Mouse (Mus musculus) limb, embryonic 11.5 days (tissue): Measurements from ENCODE around the gene Epn1. TPM values are rescaled to one million over a fixed set of nuclear protein-coding genes. Genes with fewer than 3 reads are reported as not detected.

Source experiments
- ATAC-seq: fragments of 200-750 bp; cut with Nextera tagmentation; 2 replicates; pipeline ENCODE4 v1.8.0; 2017; ENCODE audit warnings: low read depth; ENCODE audit not compliant: insufficient number of reproducible peaks, low FRiP score, low TSS enrichment
- DNase-seq: peaks from one replicate; pipeline ENCODE4 v3.0.0-alpha.2; 2015; ENCODE audit warnings: low spot score
- H3K27ac ChIP-seq: fragments of 300-500 bp; sonication (generic); replicated peaks from 2 replicates; pipeline ENCODE4 v1.5.1; 2014; ENCODE audit warnings: low read depth, mild to moderate bottlenecking, low read length
- H3K27me3 ChIP-seq: fragments of 300-500 bp; sonication (generic); 2 replicates; pipeline ENCODE4 v1.6.1; 2014; ENCODE audit warnings: mild to moderate bottlenecking, low read length, mixed read lengths; ENCODE audit not compliant: control insufficient read depth, insufficient read depth
- H3K36me3 ChIP-seq: fragments of 300-500 bp; sonication (generic); 2 replicates; pipeline ENCODE4 v1.6.1; 2014; ENCODE audit warnings: mild to moderate bottlenecking, low read length, moderate library complexity, mixed read lengths; ENCODE audit not compliant: control insufficient read depth, insufficient read depth
- H3K4me1 ChIP-seq: fragments of 300-500 bp; sonication (generic); 2 replicates; pipeline ENCODE4 v1.6.1; 2014; ENCODE audit warnings: low read length, mixed read lengths; ENCODE audit not compliant: control insufficient read depth, insufficient read depth
- H3K4me2 ChIP-seq: fragments of 300-500 bp; sonication (generic); 2 replicates; pipeline ENCODE4 v1.6.1; 2014; ENCODE audit warnings: low read depth, mild to moderate bottlenecking, moderate library complexity; ENCODE audit not compliant: severe bottlenecking
- H3K4me3 ChIP-seq: fragments of 300-500 bp; sonication (generic); 2 replicates; pipeline ENCODE4 v1.5.1; 2014; ENCODE audit warnings: low read depth, low read length
- H3K9ac ChIP-seq: fragments of 300-500 bp; sonication (generic); 2 replicates; pipeline ENCODE4 v1.6.1; 2014; ENCODE audit warnings: mild to moderate bottlenecking, low read length
- H3K9me3 ChIP-seq: fragments of 300-500 bp; sonication (generic); 2 replicates; pipeline ENCODE4 v1.6.1; 2016; ENCODE audit warnings: low read length; ENCODE audit not compliant: control insufficient read depth
- WGBS: fragments of 180-500 bp; shearing (Covaris S2); extraction: QIAGEN DNeasy Blood & Tissue Kit; methylation state at CpG from one replicate; pipeline ENCODE4 v1.1.7; 2014; 5-methylcytosine and 5-hydroxymethylcytosine counted together
- polyA plus RNA-seq: library from polyadenylated mRNA; unstranded; fragments of >200 nt; fragmentation: Nextera tagmentation; extraction: Ambion mirVana; gene quantifications from 2 replicates; pipeline ENCODE4 v1.2.1, GENCODE M21; 2014

Gene Epn1
- polyA plus RNA-seq, 1 experiment from 2014 or later, result 62.2 TPM

GRCm38 (mm10) chr7:5092381-5092780, 12.3 kb downstream of the Epn1 start:
- ATAC-seq (no peak), DNase-seq (no peak)
- no peak overlapping the region for H3K9ac ChIP-seq
- no peaks in the 10 kb centered on the region; the same call in 1 of the 2 replicates for H3K9me3 ChIP-seq
- H3K4me1 ChIP-seq, result no peaks in the 10 kb centered on the region
- peaks cover 29% of the 10 kb centered on the region for H3K36me3 ChIP-seq
- H3K27me3 ChIP-seq, result no peaks in the 10 kb centered on the region
- WGBS, result 82% methylated on average over 6 of the region's 6 CpGs
- H3K4me2 ChIP-seq, result no peak overlapping the region
- H3K27ac ChIP-seq, result no peak overlapping the region
- no peak overlapping the region for H3K4me3 ChIP-seq

DNA sequence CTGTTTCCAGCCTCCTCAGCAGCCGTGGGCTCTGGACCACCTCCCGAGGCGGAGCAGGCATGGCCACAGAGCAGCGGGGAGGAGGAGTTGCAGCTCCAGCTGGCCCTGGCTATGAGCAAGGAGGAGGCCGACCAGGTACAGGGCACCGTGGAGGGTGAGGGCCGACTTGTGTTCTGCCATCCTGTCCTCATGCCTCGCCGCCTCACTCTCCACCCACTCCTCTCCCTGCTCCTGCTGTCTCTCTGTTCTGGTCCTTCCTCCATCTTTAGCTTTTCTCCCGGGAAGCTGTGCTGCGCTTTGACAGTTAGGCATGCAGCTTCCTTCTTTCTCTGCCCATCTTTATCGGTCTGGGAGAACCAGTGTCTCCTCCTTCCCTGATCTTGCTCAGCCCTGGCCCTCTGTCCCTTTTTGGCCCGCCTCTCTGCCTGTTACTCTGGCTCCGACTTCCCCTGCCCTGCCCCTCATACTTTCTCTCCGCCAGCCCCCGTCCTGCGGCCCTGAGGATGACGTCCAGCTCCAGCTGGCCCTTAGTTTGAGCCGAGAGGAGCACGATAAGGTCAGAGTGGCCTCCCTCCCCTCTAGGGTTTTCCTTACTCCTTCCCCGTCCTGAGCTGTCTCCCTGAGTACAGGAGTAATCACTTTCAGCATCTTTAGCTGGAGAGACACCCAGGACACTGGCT, 12.9 kb downstream of the Epn1 start:
- Histone ChIP-seq H3K4me2 (no peak overlapping the region), H3K9ac (no peak overlapping the region), H3K4me1 (no peaks in the 10 kb centered on the region), H3K4me3 (no peak overlapping the region), H3K27me3 (no peaks in the 10 kb centered on the region), H3K9me3 (no peaks in the 10 kb centered on the region; the same call in 1 of the 2 replicates), H3K27ac (no peak overlapping the region), H3K36me3 (peaks cover 33% of the 10 kb centered on the region)
- DNase-seq (no peak), ATAC-seq (no peak)
- 86% methylated on average over 20 of the region's 21 CpGs for WGBS

DNA sequence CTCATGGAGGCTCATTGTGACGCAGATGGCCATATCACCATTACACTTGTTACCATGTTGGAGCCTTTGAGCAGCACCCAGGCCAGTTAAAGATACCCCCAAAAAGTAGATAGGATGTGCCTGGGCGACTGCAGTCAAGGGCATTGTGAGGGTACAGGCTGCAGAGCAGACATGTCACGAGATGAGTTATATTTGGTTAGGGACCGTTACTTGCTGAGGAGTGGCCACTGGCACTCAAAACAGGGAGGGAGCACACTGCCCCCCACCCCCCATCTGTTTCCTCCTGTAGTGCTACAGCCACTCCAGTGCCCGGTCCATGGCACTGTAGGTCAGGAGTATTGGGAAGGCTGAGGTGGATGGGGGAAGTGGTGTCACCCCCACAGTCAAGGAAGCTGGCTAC, 18.7 kb downstream of the Epn1 start:
- no peak for DNase-seq
- peaks cover 32% of the 10 kb centered on the region for H3K36me3 ChIP-seq
- no peak overlapping the region for H3K9ac ChIP-seq
- no peak for ATAC-seq
- H3K4me1 ChIP-seq, result no peaks in the 10 kb centered on the region
- no peaks in the 10 kb centered on the region; the same call in 1 of the 2 replicates for H3K9me3 ChIP-seq
- no peak overlapping the region for H3K4me2 ChIP-seq
- H3K27me3 ChIP-seq, result no peaks in the 10 kb centered on the region
- H3K4me3 ChIP-seq, result no peak overlapping the region
- WGBS, result 92% methylated on average over 5 of the region's 5 CpGs
- H3K27ac ChIP-seq, result no peak overlapping the region

DNA sequence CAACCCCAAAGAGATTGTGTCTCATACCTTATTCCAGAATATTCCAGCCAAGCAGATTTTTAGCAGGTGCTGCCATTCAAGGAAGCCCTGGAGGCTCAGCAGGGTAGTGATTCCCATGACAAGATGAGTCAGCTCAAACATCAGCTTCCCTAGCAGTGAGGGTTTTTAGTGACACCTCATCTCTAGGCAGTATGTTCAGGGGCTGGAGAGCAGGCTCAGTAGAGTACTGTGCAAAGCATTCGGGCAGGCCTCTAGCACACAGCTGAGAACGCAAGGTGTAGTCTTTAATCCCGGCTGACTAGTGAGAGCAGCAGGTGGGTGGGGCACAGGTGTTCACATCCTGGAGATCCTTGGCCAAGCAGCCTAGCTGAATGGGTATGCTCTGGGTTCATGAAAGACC, 19.8 kb downstream of the Epn1 start:
- no peak for DNase-seq
- no peaks in the 10 kb centered on the region for H3K4me1 ChIP-seq
- no peak overlapping the region for H3K9ac ChIP-seq
- H3K27me3 ChIP-seq, result no peaks in the 10 kb centered on the region
- ATAC-seq, result no peak
- WGBS, result 86% methylated on average over 3 of the region's 3 CpGs
- H3K4me2 ChIP-seq, result no peak overlapping the region
- H3K9me3 ChIP-seq, result no peaks in the 10 kb centered on the region; the same call in 1 of the 2 replicates
- no peak overlapping the region for H3K4me3 ChIP-seq
- peaks cover 26% of the 10 kb centered on the region for H3K36me3 ChIP-seq
- H3K27ac ChIP-seq, result no peak overlapping the region

DNA sequence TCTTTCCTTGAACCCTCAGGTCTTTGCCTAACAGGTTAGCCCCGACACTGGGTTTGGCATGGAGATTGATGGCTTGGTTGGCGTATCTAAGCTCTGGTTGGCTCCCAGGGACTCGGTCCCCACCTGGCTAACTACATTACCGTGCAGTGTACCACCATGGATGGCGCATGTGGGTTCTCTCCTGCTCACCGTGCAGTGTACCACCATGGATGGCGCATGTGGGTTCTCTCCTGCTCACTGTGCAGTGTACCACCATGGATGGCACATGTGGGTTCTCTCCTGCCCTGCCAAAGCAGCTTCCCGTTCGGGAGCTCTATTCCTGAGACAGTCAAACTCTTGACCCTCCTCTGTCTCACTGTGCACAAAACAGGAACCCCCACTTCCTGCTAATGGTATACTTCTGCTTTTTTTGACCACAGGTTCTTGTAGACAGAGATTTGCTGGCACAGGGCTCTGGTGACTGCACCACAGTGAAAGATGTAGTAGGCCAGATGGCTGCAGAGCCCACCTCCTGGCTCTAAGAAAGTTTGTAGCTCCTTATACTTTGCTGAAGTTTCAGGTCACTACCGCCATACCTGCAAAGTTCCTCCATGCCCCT, 21.1 kb downstream of the Epn1 start:
- H3K27me3 ChIP-seq, result no peaks in the 10 kb centered on the region
- ATAC-seq (no peak), DNase-seq (no peak)
- H3K9me3 ChIP-seq, result no peaks in the 10 kb centered on the region
- H3K4me2 ChIP-seq, result no peak overlapping the region
- no peak overlapping the region for H3K9ac ChIP-seq
- H3K4me3 ChIP-seq, result no peak overlapping the region
- H3K27ac ChIP-seq, result no peak overlapping the region
- H3K4me1 ChIP-seq, result no peaks in the 10 kb centered on the region
- H3K36me3 ChIP-seq, result peaks cover 13% of the 10 kb centered on the region
- WGBS, result 89% methylated on average over 10 of the region's 10 CpGs

DNA sequence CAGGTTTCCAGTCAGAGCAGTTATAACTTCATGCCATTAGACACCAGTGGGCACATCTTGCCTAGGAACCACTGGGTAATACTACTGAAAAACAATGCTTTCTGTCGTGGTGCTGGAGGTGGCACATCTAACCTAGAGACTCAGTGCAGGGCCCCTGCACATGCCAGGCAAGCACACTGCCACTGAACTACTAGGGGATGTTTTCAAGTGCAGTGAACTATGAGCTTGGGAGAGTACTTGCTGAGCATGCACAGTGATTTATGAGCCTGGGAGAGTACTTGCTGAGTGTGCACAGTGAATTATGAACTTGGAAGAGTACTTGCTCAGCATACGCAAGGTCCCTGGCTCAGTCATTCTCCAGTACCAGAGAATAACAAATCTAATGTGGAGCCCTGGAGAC, 22.5 kb downstream of the Epn1 start:
- 84% methylated on average over 2 of the region's 2 CpGs for WGBS
- no peaks in the 10 kb centered on the region for H3K9me3 ChIP-seq

GRCm38 (mm10) chr7:5108272-5108671, 28.2 kb downstream of the Epn1 start:
- Histone ChIP-seq H3K27ac (no peak overlapping the region), H3K27me3 (no peaks in the 10 kb centered on the region), H3K9ac (no peak overlapping the region), H3K4me1 (no peaks in the 10 kb centered on the region), H3K36me3 (no peaks in the 10 kb centered on the region), H3K4me3 (no peak overlapping the region), H3K9me3 (no peaks in the 10 kb centered on the region), H3K4me2 (no peak overlapping the region)
- ATAC-seq (no peak), DNase-seq (no peak)
- 86% methylated on average over 4 of the region's 4 CpGs for WGBS

More for the DNA sequence above, 22.5 kb downstream of the Epn1 start:
- Histone ChIP-seq H3K9ac (no peak overlapping the region), H3K36me3 (peaks cover 10% of the 10 kb centered on the region; the same call in 1 of the 2 replicates), H3K4me2 (no peak overlapping the region), H3K27me3 (no peaks in the 10 kb centered on the region), H3K4me3 (no peak overlapping the region), H3K4me1 (no peaks in the 10 kb centered on the region), H3K27ac (no peak overlapping the region)
- ATAC-seq (no peak), DNase-seq (no peak)

DNA sequence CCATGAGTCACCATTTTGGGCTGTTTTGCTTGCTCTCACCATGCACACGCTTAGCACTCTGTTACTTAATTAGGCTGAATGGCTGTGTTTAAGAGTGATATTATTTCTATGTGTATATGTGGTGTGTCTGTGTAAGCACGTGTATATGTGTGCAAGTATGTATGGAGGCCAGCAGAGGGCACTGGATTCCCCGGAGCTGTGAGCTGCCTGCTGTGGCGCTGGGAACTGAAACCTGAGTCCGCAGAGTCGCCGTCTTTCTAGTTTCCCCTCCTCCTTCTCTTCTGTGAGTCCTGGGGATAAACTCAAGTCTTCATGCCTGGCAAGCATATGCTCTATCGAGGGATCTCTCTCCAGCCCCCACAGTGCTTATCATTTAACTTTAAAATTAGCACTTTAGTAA, 29.3 kb downstream of the Epn1 start:
- no peak overlapping the region for H3K9ac ChIP-seq
- no peaks in the 10 kb centered on the region for H3K9me3 ChIP-seq
- no peak overlapping the region for H3K27ac ChIP-seq
- 81% methylated on average over 8 of the region's 8 CpGs for WGBS
- no peaks in the 10 kb centered on the region for H3K4me1 ChIP-seq
- no peak for ATAC-seq
- no peaks in the 10 kb centered on the region for H3K36me3 ChIP-seq
- no peak overlapping the region for H3K4me2 ChIP-seq
- H3K4me3 ChIP-seq, result no peak overlapping the region
- no peaks in the 10 kb centered on the region for H3K27me3 ChIP-seq
- DNase-seq, result no peak
